In the genomic region with DNA sequence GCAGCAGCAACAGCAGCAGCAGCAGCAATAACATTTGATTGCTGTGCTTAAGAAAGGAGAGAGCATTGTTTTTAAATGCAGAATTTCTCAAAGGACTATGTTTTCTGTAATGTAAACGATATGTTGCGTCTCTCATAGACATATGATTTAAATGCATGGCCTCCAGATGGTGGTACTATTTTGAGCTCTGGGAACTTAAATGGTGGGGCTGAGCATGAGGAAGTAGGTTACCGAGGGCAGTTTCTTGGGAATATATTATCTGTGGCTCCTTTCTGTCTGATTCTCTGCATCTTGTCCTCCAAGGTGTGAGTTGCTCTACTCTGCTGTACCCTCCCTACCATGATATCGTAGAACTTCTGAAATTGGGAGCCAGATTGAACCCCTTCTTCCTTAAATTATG, we compare ENCODE assay signal across 17 mouse cellular contexts. TPM values are rescaled to one million over a fixed set of nuclear protein-coding genes. Genes with fewer than 3 reads are reported as not detected.
"Had no signal": no experiment of that assay in that cellular context is flagged by ENCODE, and none has a peak within 500 bp of the region (broad histone marks: within the 10 kb centered on the region; RNA-seq: fewer than 3 reads in every experiment).

No protein-coding gene starts in this region.

- DNase-seq: lung, adult 2 months; lung, postnatal 14 days; lung, postnatal 36 days; right cerebral cortex, postnatal 14 days; thymus, adult 2 months; thymus, postnatal 25 days; thymus, postnatal 4 days had no signal

- H3K4me3 ChIP-seq: lung, embryonic 15.5 days; megakaryocyte, embryonic 14.5 days; midbrain, embryonic 13.5 days; midbrain, embryonic 15.5 days; neural tube, embryonic 12.5 days; stomach, embryonic 15.5 days had no signal

- ATAC-seq: lung, postnatal 0 days; midbrain, embryonic 13.5 days; midbrain, embryonic 15.5 days had no signal

- H3K27ac ChIP-seq: lung, embryonic 15.5 days; macrophage; midbrain, embryonic 13.5 days; midbrain, embryonic 15.5 days; neural tube, embryonic 12.5 days; stomach, embryonic 15.5 days; stomach, postnatal 0 days had no signal

RNA-seq across cellular contexts. Expression of gene Zfp365, which starts 31.8 kb away (rescaled TPM):
- total RNA-seq: megakaryocyte progenitor cell, adult 5-6 weeks had no signal
